ENCODE assay signal across 40 mouse cellular contexts in the genomic region with DNA sequence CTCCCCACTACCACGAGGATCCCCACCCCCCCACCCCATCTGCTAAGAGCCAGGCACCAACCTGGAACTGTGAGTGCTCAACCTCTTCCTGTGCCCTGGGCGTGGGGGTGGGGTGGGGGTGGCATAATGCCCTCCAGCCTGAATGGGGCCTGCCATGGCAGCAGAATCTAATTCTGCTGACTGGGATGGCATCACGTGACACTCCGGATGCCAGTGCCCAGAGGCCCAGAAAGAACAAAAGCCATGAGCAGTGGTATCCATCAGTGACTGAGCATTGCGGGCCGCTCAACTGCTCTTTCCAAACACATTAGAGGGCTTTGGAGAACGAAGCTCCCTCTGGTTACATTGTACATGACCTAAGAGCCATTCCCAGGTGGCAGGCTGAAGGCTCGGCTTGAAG. TPM values are rescaled to one million over a fixed set of nuclear protein-coding genes. Genes with fewer than 3 reads are reported as not detected.
"Had no signal": no experiment of that assay in that cellular context is flagged by ENCODE, and none has a peak within 500 bp of the region (broad histone marks: within the 10 kb centered on the region; RNA-seq: fewer than 3 reads in every experiment).

A gene (minus strand): TSS at position 101 of the 400 bp plus-strand sequence.

- H3K4me3 ChIP-seq: heart, adult 2 months; heart, embryonic 13.5 days; heart, embryonic 15.5 days; hindbrain, embryonic 15.5 days; kidney, embryonic 15.5 days; limb, embryonic 13.5 days; limb, embryonic 15.5 days; liver, embryonic 12.5 days had no signal

- H3K4me2 ChIP-seq: heart, embryonic 11.5 days; heart, embryonic 13.5 days; heart, embryonic 15.5 days; hindbrain, embryonic 15.5 days; kidney, embryonic 15.5 days; limb, embryonic 13.5 days; limb, embryonic 15.5 days; liver, embryonic 12.5 days had no signal

- H3K27ac ChIP-seq: heart, adult 2 months; heart, embryonic 13.5 days; heart, embryonic 15.5 days; hindbrain, embryonic 15.5 days; kidney, embryonic 15.5 days; kidney, postnatal 0 days; limb, embryonic 13.5 days; limb, embryonic 15.5 days; liver, embryonic 12.5 days; liver, embryonic 14.5 days had no signal

- H3K27me3 ChIP-seq: hindbrain, embryonic 15.5 days; kidney, embryonic 15.5 days had no signal

- ATAC-seq: intestine, embryonic 16.5 days; liver, embryonic 12.5 days had no signal

- H3K36me3 ChIP-seq: heart, embryonic 13.5 days; heart, embryonic 15.5 days; hindbrain, embryonic 15.5 days; kidney, embryonic 15.5 days; limb, embryonic 13.5 days; limb, embryonic 15.5 days; liver, embryonic 12.5 days had no signal

- DNase-seq: gastrocnemius, postnatal 14 days; gastrocnemius, postnatal 36 days; heart, adult 11 months; heart, adult 2 months; heart, postnatal 14 days; heart, postnatal 36 days; kidney, adult 11 months; kidney, adult 2 months; kidney, adult 9 months; kidney, postnatal 14 days; kidney, postnatal 36 days; layer of hippocampus, adult 9-11 months; layer of hippocampus, postnatal 36 days had no signal

- H3K9ac ChIP-seq: heart, embryonic 13.5 days; heart, embryonic 15.5 days; hindbrain, embryonic 15.5 days; kidney, embryonic 15.5 days; limb, embryonic 13.5 days; limb, embryonic 15.5 days; liver, embryonic 12.5 days; liver, embryonic 14.5 days had no signal

- H3K4me1 ChIP-seq: liver, embryonic 12.5 days had no signal

- H3K9me3 ChIP-seq: heart, embryonic 13.5 days; heart, embryonic 15.5 days; hindbrain, embryonic 15.5 days; kidney, embryonic 15.5 days; limb, embryonic 13.5 days; limb, embryonic 15.5 days; liver, embryonic 12.5 days had no signal

RNA-seq across cellular contexts. Expression of the gene that starts here (rescaled TPM):
- total RNA-seq: gastrocnemius, adult 18-20 months; gastrocnemius, adult 8-10 months; gastrocnemius, postnatal 14 days; gastrocnemius, postnatal 36 days; heart, adult 2 months; heart, postnatal 14 days; heart, postnatal 36 days; hematopoietic stem cell, adult 5-6 weeks; layer of hippocampus, adult 18-20 months; layer of hippocampus, adult 8-10 months; layer of hippocampus, postnatal 14 days; layer of hippocampus, postnatal 36 days; left cerebral cortex, adult 18-20 months; left cerebral cortex, adult 8-10 months; left cerebral cortex, postnatal 10 days; left cerebral cortex, postnatal 25 days; liver, adult 2 months had no signal
- polyA plus RNA-seq: gonadal fat pad, adult 2 months; heart, adult 2 months; heart, embryonic 11.5 days; heart, embryonic 13.5 days; heart, embryonic 15.5 days; heart, postnatal 0 days; hindbrain, embryonic 15.5 days; intestine, embryonic 14.5 days; intestine, embryonic 16.5 days; kidney, adult 2 months; kidney, embryonic 15.5 days; kidney, postnatal 0 days; large intestine, adult 2 months; limb, embryonic 11.5 days; limb, embryonic 13.5 days; limb, embryonic 15.5 days; liver, adult 2 months; liver, embryonic 12.5 days; liver, embryonic 14.5 days had no signal
